Mouse (Mus musculus) CH12.LX (cell line): ENCODE results near the gene Ubald2. TPM values are rescaled to one million over a fixed set of nuclear protein-coding genes. Genes with fewer than 3 reads are reported as not detected.
A peak's percentile ranks its signal among the peaks of the same experiment; 100 is the strongest.

Experiments used
- DNase-seq: peaks from one replicate; pipeline ENCODE4 v3.0.0-alpha.2; 2013; ENCODE audit errors: extremely low read depth
- H3K27ac ChIP-seq: 2 replicates; pipeline ENCODE4 v1.5.1; 2012; ENCODE audit warnings: low read depth, mild to moderate bottlenecking, control low read depth, moderate library complexity; ENCODE audit not compliant: insufficient read depth
- H3K27me3 ChIP-seq: replicated peaks from 2 replicates; pipeline ENCODE3; 2012; ENCODE audit warnings: inconsistent platforms
- H3K36me3 ChIP-seq, 2 experiments: replicated peaks in 1 of 2; 2 replicates each; pipeline versions ENCODE3 to v1.6.1; 2012; ENCODE audit warnings: inconsistent platforms in 1 of 2, low read length in 1 of 2, mild to moderate bottlenecking in 1 of 2, mixed read lengths in 1 of 2, moderate library complexity in 1 of 2; ENCODE audit not compliant: control insufficient read depth in 1 of 2, insufficient read depth in 1 of 2
- H3K4me1 ChIP-seq, 2 experiments: 2 replicates each; pipeline ENCODE4 v1.6.1; 2012; ENCODE audit warnings: inconsistent platforms in 1 of 2, moderate library complexity in 1 of 2; ENCODE audit not compliant: insufficient read depth in 2 of 2, control insufficient read depth in 1 of 2
- H3K4me2 ChIP-seq: 2 replicates; pipeline ENCODE4 v1.6.1; 2012; ENCODE audit warnings: low read depth, mild to moderate bottlenecking, control low read depth; ENCODE audit not compliant: poor library complexity, insufficient read depth, severe bottlenecking
- H3K4me3 ChIP-seq, 3 experiments: fragments of 150-350 bp in 1 of 3; sonication (generic) in 1 of 3; replicated peaks in 1 of 3; 2 replicates each; pipeline versions ENCODE3 to v1.5.1; 2011 to 2012; ENCODE audit warnings: low read depth in 2 of 3, low read length in 2 of 3, mild to moderate bottlenecking in 2 of 3, moderate library complexity in 2 of 3, control low read depth in 1 of 3, improper control_type of control experiment in 1 of 3, inconsistent platforms in 1 of 3, mixed read lengths in 1 of 3; ENCODE audit not compliant: poor library complexity in 1 of 3
- H3K79me2 ChIP-seq: replicated peaks from 2 replicates; pipeline ENCODE4 v1.6.1; 2012; ENCODE audit warnings: mild to moderate bottlenecking, moderate library complexity; ENCODE audit not compliant: control insufficient read depth, poor library complexity, insufficient read depth, severe bottlenecking; ENCODE audit errors: extremely low read depth
- H3K9ac ChIP-seq: 2 replicates; pipeline ENCODE4 v1.6.1; 2012; ENCODE audit warnings: low read depth, mild to moderate bottlenecking, control low read depth, moderate library complexity; ENCODE audit not compliant: insufficient read depth
- H3K9me3 ChIP-seq: replicated peaks from 2 replicates; pipeline ENCODE3; 2012; ENCODE audit warnings: low read length, inconsistent platforms, mixed read lengths
- BHLHE40 ChIP-seq: IDR thresholded peaks from 2 replicates; pipeline ENCODE4 v1.6.1; 2011; ENCODE audit warnings: mild to moderate bottlenecking, low read depth, low read length, improper control_type of control experiment
- CHD1 ChIP-seq: IDR thresholded peaks from 2 replicates; pipeline ENCODE4 v1.6.1; 2012; ENCODE audit warnings: low read depth, low read length, improper control_type of control experiment, inconsistent platforms
- CTCF ChIP-seq, 2 experiments: IDR thresholded peaks in 1 of 2; conservative IDR thresholded peaks in 1 of 2; 2 replicates each; pipeline ENCODE4 v1.5.1; 2011 to 2012; ENCODE audit warnings: low read depth in 2 of 2, low read length in 2 of 2, improper control_type of control experiment in 1 of 2, inconsistent platforms in 1 of 2, mild to moderate bottlenecking in 1 of 2, moderate library complexity in 1 of 2
- E2F4 ChIP-seq: IDR thresholded peaks from 2 replicates; pipeline ENCODE4 v1.6.1; 2011; ENCODE audit warnings: low read depth, low read length, improper control_type of control experiment; ENCODE audit not compliant: insufficient replicate concordance
- ELF1 ChIP-seq: IDR thresholded peaks from 2 replicates; pipeline ENCODE4 v1.6.1; 2014; ENCODE audit warnings: low read depth, mild to moderate bottlenecking, inconsistent platforms, low read length, improper control_type of control experiment
- EP300 ChIP-seq: IDR thresholded peaks from 2 replicates; pipeline ENCODE4 v1.6.1; 2011; ENCODE audit warnings: low read length, improper control_type of control experiment
- ETS1 ChIP-seq: conservative IDR thresholded peaks from 2 replicates; pipeline ENCODE4 v1.6.1; 2012; ENCODE audit warnings: low read depth, mild to moderate bottlenecking, inconsistent platforms, low read length, improper control_type of control experiment, moderate library complexity
- GABPA ChIP-seq: IDR thresholded peaks from 2 replicates; pipeline ENCODE4 v1.6.1; 2012; ENCODE audit warnings: low read depth, low read length, improper control_type of control experiment, inconsistent platforms; ENCODE audit not compliant: insufficient replicate concordance
- HCFC1 ChIP-seq: IDR thresholded peaks from 2 replicates; pipeline ENCODE4 v1.6.1; 2012; ENCODE audit warnings: low read depth, mild to moderate bottlenecking, inconsistent platforms, low read length, improper control_type of control experiment
- IRF4 ChIP-seq: IDR thresholded peaks from 2 replicates; pipeline ENCODE4 v1.6.1; 2014; ENCODE audit warnings: low read depth, mild to moderate bottlenecking, inconsistent platforms, low read length, improper control_type of control experiment
- JUND ChIP-seq: conservative IDR thresholded peaks from 2 replicates; pipeline ENCODE4 v1.6.1; 2011; ENCODE audit warnings: low read depth, low read length, improper control_type of control experiment
- MAFK ChIP-seq: IDR thresholded peaks from 2 replicates; pipeline ENCODE4 v1.6.1; 2011; ENCODE audit warnings: low read length, improper control_type of control experiment; ENCODE audit not compliant: insufficient replicate concordance
- MAZ ChIP-seq: IDR thresholded peaks from 2 replicates; pipeline ENCODE4 v1.6.1; 2012; ENCODE audit warnings: low read depth, mild to moderate bottlenecking, inconsistent platforms, low read length, improper control_type of control experiment, moderate library complexity
- MEF2A ChIP-seq: IDR thresholded peaks from 2 replicates; pipeline ENCODE4 v1.6.1; 2014; ENCODE audit warnings: low read depth, mild to moderate bottlenecking, inconsistent platforms, low read length, improper control_type of control experiment, borderline replicate concordance
- MYC ChIP-seq: IDR thresholded peaks from 2 replicates; pipeline ENCODE4 v1.6.1; 2011; ENCODE audit warnings: low read depth, mild to moderate bottlenecking, improper control_type of control experiment, low read length
- NELFE ChIP-seq: IDR thresholded peaks from 2 replicates; pipeline ENCODE4 v1.6.1; 2011; ENCODE audit warnings: low read depth, low read length, improper control_type of control experiment
- NRF1 ChIP-seq: IDR thresholded peaks from 2 replicates; pipeline ENCODE4 v1.6.1; 2014; ENCODE audit warnings: low read depth, mild to moderate bottlenecking, inconsistent platforms, low read length, improper control_type of control experiment, moderate library complexity
- POLR2A ChIP-seq: IDR thresholded peaks from 2 replicates; pipeline ENCODE4 v1.6.1; 2011; ENCODE audit warnings: low read depth, mild to moderate bottlenecking, improper control_type of control experiment, low read length
- POLR2AphosphoS2 ChIP-seq: IDR thresholded peaks from 2 replicates; pipeline ENCODE4 v1.6.1; 2011; ENCODE audit warnings: low read depth, low read length, improper control_type of control experiment
- RAD21 ChIP-seq: IDR thresholded peaks from 2 replicates; pipeline ENCODE4 v1.6.1; 2011; ENCODE audit warnings: low read depth, mild to moderate bottlenecking, low read length, improper control_type of control experiment, moderate library complexity
- RCOR1 ChIP-seq: conservative IDR thresholded peaks from 2 replicates; pipeline ENCODE4 v1.6.1; 2012; ENCODE audit warnings: low read depth, mild to moderate bottlenecking, inconsistent platforms, low read length, improper control_type of control experiment
- SIN3A ChIP-seq: IDR thresholded peaks from 2 replicates; pipeline ENCODE4 v1.6.1; 2012; ENCODE audit warnings: low read length, improper control_type of control experiment, inconsistent platforms
- SMC3 ChIP-seq: IDR thresholded peaks from 2 replicates; pipeline ENCODE4 v1.6.1; 2011; ENCODE audit warnings: low read depth, low read length, improper control_type of control experiment
- TBP ChIP-seq: conservative IDR thresholded peaks from 2 replicates; pipeline ENCODE4 v1.6.1; 2011; ENCODE audit warnings: low read depth, low read length, improper control_type of control experiment
- UBTF ChIP-seq: IDR thresholded peaks from 2 replicates; pipeline ENCODE4 v1.6.1; 2012; ENCODE audit warnings: low read depth, mild to moderate bottlenecking, inconsistent platforms, low read length, improper control_type of control experiment, moderate library complexity
- USF2 ChIP-seq: conservative IDR thresholded peaks from 2 replicates; pipeline ENCODE4 v1.6.1; 2011; ENCODE audit warnings: low read depth, low read length, improper control_type of control experiment
- ZC3H11A ChIP-seq: IDR thresholded peaks from 2 replicates; pipeline ENCODE4 v1.6.1; 2012; ENCODE audit warnings: low read depth, mild to moderate bottlenecking, inconsistent platforms, low read length, improper control_type of control experiment
- ZNF384 ChIP-seq: IDR thresholded peaks from 2 replicates; pipeline ENCODE4 v1.6.1; 2012; ENCODE audit warnings: low read depth, low read length, improper control_type of control experiment, inconsistent platforms
- dilution Hi-C: fragments of 300-500 bp; cut with MboI; formaldehyde crosslinking; loops from 2 replicates; pipeline ENCODE4 v1.14.3; 2020; ENCODE audit warnings: low sequenced_read_pairs; ENCODE audit not compliant: extremely low pct_unique_long_range_greater_than_20kb, extremely low pct_ligation_motif_present
- in situ Hi-C: fragments of 300-500 bp; cut with MboI; formaldehyde crosslinking; loops from 3 replicates; pipeline ENCODE4 v1.14.3; 2019; ENCODE audit warnings: low sequenced_read_pairs, low pct_ligation_motif_present, low pct_unique_long_range_greater_than_20kb, mixed read lengths
- polyA plus RNA-seq: library from polyadenylated mRNA; unstranded; fragments of >175 nt; gene quantifications from 2 replicates; pipeline ENCODE4 v1.2.1, GENCODE M21; 2012; ENCODE audit warnings: low read depth; ENCODE audit not compliant: insufficient read length
- total RNA-seq, 2 experiments: library from RNA; depleted of rRNA; stranded (reverse); fragments of 300-350 nt in 1 of 2; fragments of >200 nt in 1 of 2; gene quantifications; 2 replicates each; pipeline ENCODE4 v1.2.3; 2012 to 2014

Ubald2 gene
- total and polyA plus RNA-seq, 3 experiments = 228 to 436 (median 336) TPM

DNA sequence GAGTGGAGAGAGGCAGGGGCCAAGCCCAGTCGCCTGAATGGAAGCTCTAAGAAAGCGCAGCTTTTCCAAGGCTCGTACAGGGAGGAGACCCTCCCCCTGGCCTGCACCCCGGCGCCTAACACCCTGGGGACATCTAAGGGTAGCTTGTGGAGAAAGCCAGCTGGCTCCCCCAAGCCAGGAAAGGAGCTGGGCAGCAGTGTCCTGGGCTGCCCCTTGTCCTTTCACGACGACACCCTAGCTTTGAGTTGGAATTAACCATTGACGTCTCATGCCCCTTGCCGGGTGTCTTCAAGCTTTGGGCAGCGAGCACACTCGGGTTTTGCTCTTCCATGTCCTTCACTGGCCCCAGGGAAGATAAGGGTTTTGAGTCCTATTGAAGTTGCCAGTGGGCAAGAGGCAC lies 3.6 kb downstream of the Ubald2 start:
- peak overlapping the region; percentile 79 for H3K27ac ChIP-seq
- dilution Hi-C loops = no loop called here
- no peaks in the 10 kb centered on the region for H3K27me3 ChIP-seq
- peak overlapping the region; percentile 95 for H3K9ac ChIP-seq
- no peaks in the 10 kb centered on the region for H3K9me3 ChIP-seq
- no peak for TF ChIP-seq BHLHE40
- TF ChIP-seq RCOR1 = peak; percentile 16; the same call in 1 of the 2 replicates
- TF ChIP-seq SMC3 = no peak
- peak overlapping the region; percentile 67 to 83 (median 74) for H3K4me3 ChIP-seq
- peaks cover 37 to 67% of the 10 kb centered on the region in 2 experiments for H3K4me1 ChIP-seq
- peaks cover 37% of the 10 kb centered on the region for H3K79me2 ChIP-seq
- in situ Hi-C loops = no loop called here
- no peak for DNase-seq
- H3K4me2 ChIP-seq = peak overlapping the region; percentile 78
- peaks cover 22 to 48% of the 10 kb centered on the region in 2 experiments for H3K36me3 ChIP-seq

DNA sequence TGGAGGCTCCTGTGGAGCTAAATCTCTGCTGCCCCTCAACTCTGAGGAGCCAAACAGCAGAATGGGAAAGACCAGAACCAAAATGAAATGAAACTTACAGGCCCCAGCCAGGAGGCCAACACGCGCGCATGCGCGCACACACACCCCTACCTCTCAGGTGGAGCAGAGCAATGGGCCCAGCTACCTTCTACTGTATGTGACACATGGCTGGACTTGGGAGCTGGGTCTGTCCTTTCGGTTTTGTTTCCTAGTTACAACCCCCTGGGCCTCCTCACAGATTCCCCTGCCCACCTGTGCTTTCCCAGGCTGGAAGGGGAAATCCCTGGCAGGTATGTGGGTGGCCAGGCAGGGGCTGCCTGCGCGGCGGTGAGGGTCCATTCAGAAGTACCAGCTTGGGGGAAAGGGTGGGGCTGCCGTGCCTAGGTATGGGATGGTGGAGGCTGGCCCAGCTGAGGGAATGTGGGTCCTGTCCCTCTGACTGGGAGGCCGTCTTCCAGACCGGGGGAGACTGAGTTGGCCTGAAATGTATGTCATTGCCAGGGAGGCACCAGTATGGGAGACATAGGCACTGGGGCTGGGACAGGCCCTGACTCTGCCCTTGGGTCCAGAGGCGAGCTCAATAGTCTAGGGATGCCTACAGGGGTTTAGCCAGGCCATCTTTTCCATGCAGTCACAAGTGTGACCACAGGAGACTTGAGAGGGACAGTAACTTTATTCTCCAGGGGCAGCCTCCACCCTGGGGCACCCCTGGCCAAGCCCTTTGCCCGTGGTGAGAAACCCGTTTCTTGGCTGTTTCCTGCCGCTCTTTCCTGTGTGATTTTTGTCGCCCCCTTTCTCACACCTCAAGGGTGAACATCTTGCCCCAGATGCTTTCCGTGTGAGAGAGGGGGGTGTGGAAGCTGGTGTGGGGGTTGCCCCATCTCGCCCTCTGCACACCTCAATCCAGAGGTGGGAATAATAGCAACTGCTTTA lies 5.7 kb downstream of the Ubald2 start:
- Histone ChIP-seq H3K27ac (peak overlapping the region; percentile 95), H3K9ac (peak overlapping the region; percentile 65), H3K4me1 (peaks cover 48 to 80% of the 10 kb centered on the region in 2 experiments), H3K9me3 (no peaks in the 10 kb centered on the region), H3K79me2 (peaks cover 33% of the 10 kb centered on the region), H3K4me2 (peak overlapping the region; percentile 69), H3K4me3 (peak overlapping the region in 1 of 3 experiments; percentile 25), H3K36me3 (peaks cover 22 to 51% of the 10 kb centered on the region in 2 experiments), H3K27me3 (no peaks in the 10 kb centered on the region)
- in situ Hi-C loops = loop anchor here (5.0 kb wide), 1 partner anchor 37 kb away; no protein-coding TSS in a partner anchor
- peak; percentile 88 for DNase-seq
- dilution Hi-C loops = no loop called here
- TF ChIP-seq NELFE (peak; percentile 43; the same call in 1 of the 2 replicates), E2F4 (no peak), RCOR1 (peak; percentile 74), MEF2A (peak; percentile 91), POLR2A (peak; percentile 67), CTCF (conservative IDR thresholded peaks at IDR 0.05 in 1 of 2, IDR thresholded peaks at IDR 0.05 in 1 of 2; ENCODE audit: low read depth in 2 of 2, low read length in 2 of 2) (peak in 1 of 2 experiments; percentile 49; a peak in 2 of 4 replicates), EP300 (peak; percentile 92), UBTF (0 out of 2 replicates have a peak, but pooled peaks have one; percentile 7), MYC (peak; percentile 96), ETS1 (peak; percentile 94), BHLHE40 (peak; percentile 84), ELF1 (peak; percentile 64), JUND (no peak), MAZ (peak; percentile 90; the same call in 1 of the 2 replicates), HCFC1 (peak; percentile 61), GABPA (no peak), ZNF384 (no peak; the same call in 1 of the 2 replicates), ZC3H11A (no peak), MAFK (0 out of 2 replicates have a peak, but pooled peaks have one; percentile 28), IRF4 (peak; percentile 97), POLR2AphosphoS2 (peak; percentile 95), NRF1 (peak; percentile 96), RAD21 (peak; percentile 36), CHD1 (peak; percentile 47; the same call in 1 of the 2 replicates), TBP (0 out of 2 replicates have a peak, but pooled peaks have one; percentile 53), USF2 (peak; percentile 48), SIN3A (peak; percentile 90), SMC3 (peak; percentile 44)
